Mouse (Mus musculus) heart, postnatal 0 days (tissue): ENCODE measurements around the gene Mlycd. TPM values are rescaled to one million over a fixed set of nuclear protein-coding genes. Genes with fewer than 3 reads are reported as not detected.
A peak's percentile ranks its signal among the peaks of the same experiment; 100 is the strongest.

Source experiments
- ATAC-seq: fragments of 200-750 bp; cut with Nextera tagmentation; 2 replicates; pipeline ENCODE4 v1.8.0; 2017; ENCODE audit warnings: low read depth, moderate number of reproducible peaks, moderate library complexity; ENCODE audit not compliant: insufficient read depth
- DNase-seq: peaks from one replicate; pipeline ENCODE4 v3.0.0-alpha.2; 2016; ENCODE audit warnings: low spot score
- H3K27ac ChIP-seq: fragments of 300-500 bp; sonication (generic); 2 replicates; pipeline ENCODE4 v1.5.1; 2014; ENCODE audit warnings: low read depth, mild to moderate bottlenecking
- H3K27me3 ChIP-seq: fragments of 300-500 bp; sonication (generic); 2 replicates; pipeline ENCODE4 v1.6.1; 2014; ENCODE audit warnings: low read length, mixed read lengths; ENCODE audit not compliant: control insufficient read depth, insufficient read depth
- H3K36me3 ChIP-seq: fragments of 300-500 bp; sonication (generic); replicated peaks from 2 replicates; pipeline ENCODE4 v1.6.1; 2014; ENCODE audit warnings: low read length, mixed read lengths; ENCODE audit not compliant: control insufficient read depth, insufficient read depth
- H3K4me1 ChIP-seq: fragments of 300-500 bp; sonication (generic); 2 replicates; pipeline ENCODE4 v1.6.1; 2014; ENCODE audit warnings: antibody characterized with exemption; ENCODE audit not compliant: control insufficient read depth, insufficient read depth
- H3K4me2 ChIP-seq: fragments of 300-500 bp; sonication (generic); 2 replicates; pipeline ENCODE4 v1.6.1; 2014; ENCODE audit warnings: low read depth, mild to moderate bottlenecking, low read length, moderate library complexity
- H3K4me3 ChIP-seq: fragments of 300-500 bp; sonication (generic); 2 replicates; pipeline ENCODE4 v1.5.1; 2014; ENCODE audit warnings: low read depth, low read length
- H3K9ac ChIP-seq: fragments of 300-500 bp; sonication (generic); replicated peaks from 2 replicates; pipeline ENCODE4 v1.6.1; 2014; ENCODE audit warnings: low read depth, low read length, mixed read lengths
- H3K9me3 ChIP-seq: fragments of 300-500 bp; sonication (generic); replicated peaks from 2 replicates; pipeline ENCODE4 v1.6.1; 2016; ENCODE audit warnings: low read length; ENCODE audit not compliant: control insufficient read depth
- CTCF ChIP-seq: IDR thresholded peaks from 2 replicates; pipeline ENCODE4 v1.5.1; 2016; ENCODE audit warnings: antibody characterized with exemption, control low read depth, low read depth
- EP300 ChIP-seq: IDR thresholded peaks from 2 replicates; pipeline ENCODE4 v1.6.1; 2016; ENCODE audit warnings: antibody characterized with exemption, low read depth
- WGBS: fragments of 180-500 bp; shearing (Covaris S2); extraction: QIAGEN DNeasy Blood & Tissue Kit; methylation state at CpG from one replicate; pipeline ENCODE4 v1.1.7; 2014; 5-methylcytosine and 5-hydroxymethylcytosine counted together
- polyA plus RNA-seq: library from polyadenylated mRNA; unstranded; fragments of >200 nt; fragmentation: Nextera tagmentation; extraction: Ambion mirVana; gene quantifications from 2 replicates; pipeline ENCODE4 v1.2.1, GENCODE M21; 2015
- total RNA-seq: library from RNA; depleted of rRNA; stranded (reverse); fragments of >200 nt; gene quantifications from 2 replicates; pipeline ENCODE4 v1.2.3, GENCODE M21; 2014; ENCODE audit warnings: low replicate concordance

Mlycd gene
- total and polyA plus RNA-seq, 2 experiments from 2014 or later: 77.5 to 109 TPM

- Histone ChIP-seq H3K27ac (no peak overlapping the region), H3K36me3 (peaks cover 60% of the 10 kb centered on the region), H3K4me1 (peaks cover 8% of the 10 kb centered on the region; the same call in 1 of the 2 replicates), H3K9ac (no peak overlapping the region), H3K27me3 (no peaks in the 10 kb centered on the region), H3K9me3 (no peaks in the 10 kb centered on the region), H3K4me3 (no peak overlapping the region), H3K4me2 (no peak overlapping the region)
- WGBS: 83% methylated on average over 10 of the region's 10 CpGs
- ATAC-seq: no peak
- TF ChIP-seq CTCF: no peak
- TF ChIP-seq EP300: no peak
- DNase-seq: no peak
These were observed 9.2 kb downstream of the Mlycd start for GRCm38 (mm10) chr8:119403912-119404311.

- WGBS: 96% methylated on average over 5 of the region's 5 CpGs
- no peak for TF ChIP-seq CTCF
- no peak for TF ChIP-seq EP300
- no peak for ATAC-seq
- H3K4me2 ChIP-seq: no peak overlapping the region
- H3K9ac ChIP-seq: no peak overlapping the region
- H3K4me1 ChIP-seq: peaks cover 2% of the 10 kb centered on the region; the same call in 1 of the 2 replicates
- DNase-seq: no peak
- H3K9me3 ChIP-seq: no peaks in the 10 kb centered on the region
- peaks cover 67% of the 10 kb centered on the region for H3K36me3 ChIP-seq
- H3K27me3 ChIP-seq: no peaks in the 10 kb centered on the region
- no peak overlapping the region for H3K27ac ChIP-seq
- no peak overlapping the region for H3K4me3 ChIP-seq
These were observed 10.0 kb downstream of the Mlycd start for GRCm38 (mm10) chr8:119404648-119405047.

- Histone ChIP-seq H3K27me3 (no peaks in the 10 kb centered on the region), H3K4me3 (no peak overlapping the region), H3K4me1 (no peaks in the 10 kb centered on the region), H3K9ac (no peak overlapping the region), H3K27ac (no peak overlapping the region), H3K36me3 (peaks cover 80% of the 10 kb centered on the region), H3K9me3 (no peaks in the 10 kb centered on the region), H3K4me2 (no peak overlapping the region)
- DNase-seq: no peak
- no peak for TF ChIP-seq CTCF
- no peak for TF ChIP-seq EP300
- WGBS: 88% methylated on average over 8 of the region's 8 CpGs
- ATAC-seq: no peak
These were observed 13.6 kb downstream of the Mlycd start for GRCm38 (mm10) chr8:119408311-119408710.

GRCm38 (mm10) chr8:119412037-119412734, 17.5 kb downstream of the Mlycd start:
- ATAC-seq: no peak
- H3K27me3 ChIP-seq: peaks cover 7% of the 10 kb centered on the region; the same call in 1 of the 2 replicates

GRCm38 (mm10) chr8:119412735-119413498, 18.2 kb downstream of the Mlycd start:
- peak; percentile 94 for TF ChIP-seq CTCF
- TF ChIP-seq EP300: no peak
- ATAC-seq: peak; percentile 78
- no peak overlapping the region for H3K27ac ChIP-seq
- H3K9me3 ChIP-seq: no peaks in the 10 kb centered on the region
- H3K27me3 ChIP-seq: peaks cover 7% of the 10 kb centered on the region; the same call in 1 of the 2 replicates
- DNase-seq: peak; percentile 69
- peak overlapping the region; percentile 55 for H3K4me2 ChIP-seq
- H3K9ac ChIP-seq: peak overlapping the region; percentile 18; the same call in 1 of the 2 replicates
- WGBS: 12% methylated on average over 18 of the region's 18 CpGs
- peaks cover 43% of the 10 kb centered on the region for H3K36me3 ChIP-seq
- no peaks in the 10 kb centered on the region for H3K4me1 ChIP-seq
- H3K4me3 ChIP-seq: peak overlapping the region; percentile 21

More at GRCm38 (mm10) chr8:119412037-119412734, 17.5 kb downstream of the Mlycd start:
- H3K4me3 ChIP-seq: no peak overlapping the region
- 53% methylated on average over 10 of the region's 10 CpGs for WGBS
- no peak for DNase-seq
- no peak overlapping the region for H3K9ac ChIP-seq
- H3K9me3 ChIP-seq: no peaks in the 10 kb centered on the region
- TF ChIP-seq CTCF (peak; percentile 20), EP300 (no peak)
- H3K36me3 ChIP-seq: peaks cover 50% of the 10 kb centered on the region
- no peaks in the 10 kb centered on the region for H3K4me1 ChIP-seq
- H3K4me2 ChIP-seq: no peak overlapping the region
- no peak overlapping the region for H3K27ac ChIP-seq
